17 mouse cellular contexts compared by ENCODE assay signal in genomic region chr2:125481531-125482317, GRCm38 (mm10). TPM values are rescaled to one million over a fixed set of nuclear protein-coding genes. Genes with fewer than 3 reads are reported as not detected.
"Had no signal": no experiment of that assay in that cellular context is flagged by ENCODE, and none has a peak within 500 bp of the region (broad histone marks: within the 10 kb centered on the region; RNA-seq: fewer than 3 reads in every experiment).

No protein-coding gene starts in this region.

- H3K4me1 ChIP-seq: midbrain, embryonic 15.5 days; neural tube, embryonic 12.5 days had no signal

- DNase-seq: kidney, adult 18-20 months; kidney, postnatal 25 days; left cerebral cortex, postnatal 4 days; lung, adult 2 months; lung, postnatal 4 days; thymus, adult 18-20 months; thymus, postnatal 14 days had no signal

- H3K9me3 ChIP-seq: kidney, embryonic 15.5 days; limb, embryonic 13.5 days; midbrain, embryonic 15.5 days had no signal

- H3K36me3 ChIP-seq: kidney, embryonic 15.5 days; midbrain, embryonic 15.5 days; neural tube, embryonic 12.5 days had no signal

- H3K27me3 ChIP-seq: kidney, embryonic 15.5 days; midbrain, embryonic 15.5 days; neural tube, embryonic 12.5 days had no signal

- H3K4me2 ChIP-seq: kidney, embryonic 15.5 days; limb, embryonic 13.5 days; midbrain, embryonic 11.5 days; midbrain, embryonic 15.5 days; neural tube, embryonic 12.5 days had no signal

- H3K9ac ChIP-seq: kidney, embryonic 15.5 days; limb, embryonic 13.5 days; liver, embryonic 14.5 days; midbrain, embryonic 15.5 days; neural tube, embryonic 12.5 days had no signal

- ATAC-seq: midbrain, embryonic 15.5 days had no signal

- H3K4me3 ChIP-seq: kidney, embryonic 15.5 days; limb, embryonic 13.5 days; megakaryocyte, embryonic 14.5 days; midbrain, embryonic 15.5 days; neural tube, embryonic 12.5 days had no signal

- H3K27ac ChIP-seq: kidney, embryonic 15.5 days; limb, embryonic 13.5 days; liver, embryonic 14.5 days; midbrain, embryonic 15.5 days; neural tube, embryonic 12.5 days had no signal

RNA-seq across cellular contexts. Expression of gene Gm9913, which starts 23.2 kb away (rescaled TPM):
- total RNA-seq: liver, adult 2 months; monocyte, adult 5-6 weeks; neutrophil, adult 5-6 weeks had no signal
- polyA plus RNA-seq: liver, adult 2 months; liver, embryonic 14.5 days had no signal

RNA-seq across cellular contexts. Expression of gene Fbn1, which starts 26.1 kb away (rescaled TPM):
- total RNA-seq: monocyte, adult 5-6 weeks had no signal
